Comparison of ENCODE assay signal across 16 mouse cellular contexts in genomic region chr16:33873282-33873681, GRCm38 (mm10). TPM values are rescaled to one million over a fixed set of nuclear protein-coding genes. Genes with fewer than 3 reads are reported as not detected.
DNase-seq lines count a peak whose midpoint lies in the region; ATAC-seq and TF ChIP-seq lines count a peak whose summit lies in the region.
"Had no signal": no experiment of that assay in that cellular context is flagged by ENCODE, and none has a peak within 500 bp of the region (broad histone marks: within the 10 kb centered on the region; RNA-seq: fewer than 3 reads in every experiment).

No protein-coding gene starts in this region.

- H3K4me3 ChIP-seq in heart, adult 2 months, result no peak overlapping the region
- H3K4me3 ChIP-seq in limb, embryonic 15.5 days, result no peak overlapping the region
- no peak overlapping the region for H3K4me3 ChIP-seq in limb, embryonic 10.5 days
- H3K4me3 ChIP-seq in stomach, embryonic 15.5 days (replicated peaks), result no peak overlapping the region
- H3K4me3 ChIP-seq: forebrain, embryonic 10.5 days; midbrain, embryonic 10.5 days had no signal

- H3K4me2 ChIP-seq in limb, embryonic 15.5 days, result no peak overlapping the region
- H3K4me2 ChIP-seq in stomach, embryonic 15.5 days, result no peak overlapping the region

- H3K27ac ChIP-seq in heart, adult 2 months, result peak overlapping the region; percentile 26; the same call in 1 of the 2 replicates
- H3K27ac ChIP-seq in limb, embryonic 15.5 days, result peak overlapping the region; percentile 69
- H3K27ac ChIP-seq in limb, embryonic 10.5 days, result no peak overlapping the region
- peak overlapping the region; percentile 80 for H3K27ac ChIP-seq in stomach, embryonic 15.5 days
- H3K27ac ChIP-seq: forebrain, embryonic 10.5 days; liver, embryonic 14.5 days; midbrain, embryonic 10.5 days had no signal

- H3K27me3 ChIP-seq in heart, adult 2 months (ENCODE audit: control insufficient read depth, insufficient read depth, low read length), result no peaks in the 10 kb centered on the region
- H3K27me3 ChIP-seq in limb, embryonic 15.5 days, result no peaks in the 10 kb centered on the region
- no peaks in the 10 kb centered on the region for H3K27me3 ChIP-seq in limb, embryonic 10.5 days (ENCODE audit: low read depth, poor library complexity, severe bottlenecking)
- H3K27me3 ChIP-seq in stomach, embryonic 15.5 days (replicated peaks), result no peaks in the 10 kb centered on the region

- WGBS in heart, adult 2 months, result 10% methylated on average over 7 of the region's 7 CpGs
- WGBS in limb, embryonic 15.5 days, result 55% methylated on average over 7 of the region's 7 CpGs
- 90% methylated on average over 7 of the region's 7 CpGs for WGBS in limb, embryonic 10.5 days
- 59% methylated on average over 7 of the region's 7 CpGs for WGBS in stomach, embryonic 15.5 days

- intact Hi-C loops in heart, adult 2 months (cut with DNase I), result no loop called here

- no peak for ATAC-seq in limb, embryonic 15.5 days (ENCODE audit: insufficient number of reproducible peaks, low FRiP score, low TSS enrichment, low read depth)
- ATAC-seq in stomach, embryonic 15.5 days (ENCODE audit: insufficient read depth, low FRiP score, low read depth), result no peak

- no peak for TF ChIP-seq CTCF in heart, adult 2 months (IDR thresholded peaks at IDR 0.05)

- no peak for DNase-seq in heart, adult 2 months
- DNase-seq in heart, adult 8-10 months (ENCODE audit: low spot score), result no peak
- DNase-seq in limb, embryonic 10.5 days (ENCODE audit: low spot score), result no peak
- DNase-seq in brain, adult 2 months (ENCODE audit: low read depth, low spot score), result peak; percentile 31
- DNase-seq in thymus, postnatal 36 days, result no peak
- DNase-seq in right cerebral cortex, postnatal 25 days, result no peak
- DNase-seq: cerebellum, adult 2 months; kidney, postnatal 25 days; left cerebral cortex, postnatal 4 days; right cerebral cortex, postnatal 4 days; thymus, postnatal 4 days had no signal

- no peaks in the 10 kb centered on the region; the same call in 1 of the 2 replicates for H3K36me3 ChIP-seq in heart, adult 2 months (ENCODE audit: control insufficient read depth, insufficient read depth, low read length)
- H3K36me3 ChIP-seq in limb, embryonic 15.5 days, result peaks cover 6% of the 10 kb centered on the region; the same call in 1 of the 2 replicates
- peaks cover 33% of the 10 kb centered on the region for H3K36me3 ChIP-seq in limb, embryonic 10.5 days
- no peaks in the 10 kb centered on the region for H3K36me3 ChIP-seq in stomach, embryonic 15.5 days
- H3K36me3 ChIP-seq: midbrain, embryonic 10.5 days had no signal

- H3K9me3 ChIP-seq in limb, embryonic 15.5 days, result no peaks in the 10 kb centered on the region
- no peaks in the 10 kb centered on the region for H3K9me3 ChIP-seq in limb, embryonic 10.5 days (replicated peaks)
- H3K9me3 ChIP-seq in stomach, embryonic 15.5 days, result no peaks in the 10 kb centered on the region
- H3K9me3 ChIP-seq: forebrain, embryonic 10.5 days; midbrain, embryonic 10.5 days had no signal

- no peaks in the 10 kb centered on the region for H3K79me2 ChIP-seq in heart, adult 2 months (replicated peaks; ENCODE audit: control insufficient read depth, insufficient read depth, low read length)

- TF ChIP-seq POLR2A in heart, adult 2 months (IDR thresholded peaks at IDR 0.05; ENCODE audit: insufficient read depth, low read depth, low read length), result no peak

- H3K9ac ChIP-seq in heart, adult 2 months (ENCODE audit: low read depth, low read length), result no peak overlapping the region
- H3K9ac ChIP-seq in limb, embryonic 15.5 days, result no peak overlapping the region
- H3K9ac ChIP-seq in stomach, embryonic 15.5 days, result no peak overlapping the region
- H3K9ac ChIP-seq: liver, embryonic 14.5 days had no signal

- H3K4me1 ChIP-seq in heart, adult 2 months (ENCODE audit: control insufficient read depth, insufficient read depth, low read length), result peaks cover 13% of the 10 kb centered on the region
- H3K4me1 ChIP-seq in limb, embryonic 15.5 days, result peaks cover 37% of the 10 kb centered on the region
- peaks cover 15% of the 10 kb centered on the region; the same call in 1 of the 2 replicates for H3K4me1 ChIP-seq in limb, embryonic 10.5 days
- peaks cover 19% of the 10 kb centered on the region for H3K4me1 ChIP-seq in stomach, embryonic 15.5 days

- 0 out of 2 replicates have a peak, but pooled peaks have one; percentile 39 for TF ChIP-seq EP300 in heart, adult 2 months (IDR thresholded peaks at IDR 0.05; ENCODE audit: insufficient read depth, low read depth, low read length)

RNA-seq across cellular contexts. Expression of gene Itgb5, which starts 43.8 kb away (rescaled TPM):
- total RNA-seq in heart, adult 2 months (2021), result 10 to 100 TPM; 83.2 to 95.3 TPM
- 95.7 and 123 TPM in 2 replicates for polyA plus RNA-seq in heart, adult 2 months (2012; rRNA removed)
- 100 to 1,000 TPM in 1 of 4 experiments, 10 to 100 TPM in 3; 87.6 to 103 (median 91.3) TPM for total RNA-seq in heart, adult 8-10 months (2022)
- 74.9 and 77.5 TPM in 2 replicates for polyA plus RNA-seq in limb, embryonic 15.5 days (2015; fragmentation: Nextera tagmentation; extraction: Ambion mirVana)
- 64.3 and 67.1 TPM in 2 replicates for polyA plus RNA-seq in limb, embryonic 10.5 days (2016; fragmentation: Nextera tagmentation; extraction: Ambion mirVana)
- polyA plus RNA-seq in stomach, embryonic 15.5 days (2015; fragmentation: Nextera tagmentation; extraction: Ambion mirVana), result 50.2 and 50.8 TPM in 2 replicates
